Mouse (Mus musculus) T-helper 17 cell (primary cell): ENCODE measurements around the gene Sowahb.

Experiments used
- in situ Hi-C, 2 experiments: fragments of 300-600 bp; cut with MboI, MseI; formaldehyde crosslinking; loops; 1 replicate in 1 of 2; 2 replicates in 1 of 2; pipeline ENCODE4 v1.15.1; 2025; ENCODE audit warnings: high pct_unique_total_duplicates in 2 of 2

Gene Sowahb

GRCm38 (mm10) chr5:93044584-93045370, at the start of gene Sowahb:
TSS of gene Sowahb (minus strand) at chr5:93045022.
- in situ Hi-C loops = no loop called here

- in situ Hi-C loops = loop anchor here (5.0 to 10.0 kb wide), 4 partner anchors 63 to 173 kb away; partner anchors contain the start of gene Ccng2 (in 2 of the 2)
These were observed 49.1 kb upstream of the Sowahb start for GRCm38 (mm10) chr5:93093638-93094527.

GRCm38 (mm10) chr5:93092857-93093622, 48.2 kb upstream of the Sowahb start, which contains the start of gene Sept11:
TSS of gene Sept11 (plus strand) at chr5:93093437.
- in situ Hi-C loops = loop anchor here (5.0 to 10.0 kb wide), 4 partner anchors 64 to 174 kb away; partner anchors contain the start of gene Ccng2 (in 2 of the 2)

- in situ Hi-C loops = loop anchor here (5.0 to 10.0 kb wide), 4 partner anchors 65 to 175 kb away; partner anchors contain the start of gene Ccng2 (in 2 of the 2)
These were observed 47.4 kb upstream of the Sowahb start for GRCm38 (mm10) chr5:93092147-93092781.

GRCm38 (mm10) chr5:93091266-93091665, 46.4 kb upstream of the Sowahb start:
- in situ Hi-C loops = loop anchor here (5.0 to 10.0 kb wide), 4 partner anchors 66 to 176 kb away; partner anchors contain the start of gene Ccng2 (in 2 of the 2)

DNA sequence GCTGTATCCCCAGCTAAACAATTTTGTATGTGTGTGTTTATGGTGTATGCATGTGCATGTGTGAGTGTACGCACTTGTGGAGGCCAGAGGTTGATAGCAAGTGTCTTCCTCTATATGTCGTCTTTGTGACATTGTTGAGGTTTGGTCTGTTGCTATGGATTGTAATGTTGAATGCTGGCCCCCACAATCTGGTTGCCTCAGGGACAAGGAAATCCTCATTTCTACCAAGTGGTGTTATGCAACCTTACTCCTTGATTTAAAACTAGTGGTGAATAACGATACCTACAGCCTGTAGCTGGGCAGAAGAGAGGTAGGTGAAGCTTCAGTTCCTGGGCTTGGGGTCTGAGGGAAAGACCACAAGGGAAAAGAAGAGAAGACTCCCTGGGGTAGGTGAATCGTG, 41.1 kb upstream of the Sowahb start:
- in situ Hi-C loops = no loop called here

DNA sequence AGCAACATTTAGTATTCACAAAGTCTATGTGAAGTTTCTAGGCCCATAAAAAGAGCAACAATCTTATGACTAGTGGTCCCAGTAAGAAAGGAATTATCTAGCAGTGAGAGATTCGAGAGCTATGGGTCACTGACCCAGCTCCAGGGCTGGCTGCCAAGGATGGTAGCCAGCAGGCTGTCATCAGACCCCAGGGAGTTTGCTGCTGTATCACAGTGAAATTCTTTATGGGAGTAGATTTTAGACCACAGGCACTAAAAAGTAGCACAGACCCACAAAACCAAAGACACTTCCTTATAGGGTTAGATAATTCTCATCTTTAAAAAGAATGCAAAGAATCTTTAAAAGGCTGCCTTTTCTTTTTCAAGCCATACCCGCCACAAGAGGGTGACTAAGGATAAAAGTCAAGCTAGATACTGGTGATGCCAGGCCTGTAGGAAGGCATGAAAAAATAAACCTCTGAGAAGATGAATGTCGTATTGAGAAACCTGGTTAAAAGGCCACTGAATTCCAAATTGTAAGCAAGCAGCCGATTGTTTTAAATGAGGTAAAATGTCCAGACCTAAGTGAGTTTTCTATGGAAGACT, 40.3 kb upstream of the Sowahb start:
- in situ Hi-C loops = no loop called here

DNA sequence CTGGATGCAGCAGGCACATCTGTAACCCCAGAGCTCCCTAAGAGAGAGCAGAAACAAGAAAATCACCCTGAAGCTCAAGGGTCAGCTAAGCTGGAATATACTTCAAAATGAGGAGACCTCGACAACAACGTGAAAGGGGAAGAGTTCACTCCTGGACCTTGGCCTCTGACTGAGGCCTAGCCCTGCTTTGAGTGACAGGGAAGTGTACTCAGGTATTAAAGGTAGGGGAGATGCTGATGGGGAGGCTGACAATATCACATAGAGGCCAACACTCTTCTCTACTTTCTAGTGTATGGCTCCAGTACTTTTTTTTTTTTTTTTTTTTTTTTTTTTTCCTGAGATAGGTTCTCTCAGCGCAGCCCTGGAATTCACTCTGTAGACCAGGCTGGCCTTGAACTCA, 34.8 kb upstream of the Sowahb start:
- in situ Hi-C loops = no loop called here

- in situ Hi-C loops = no loop called here
These were observed 33.0 kb upstream of the Sowahb start for GRCm38 (mm10) chr5:93077661-93078323.

DNA sequence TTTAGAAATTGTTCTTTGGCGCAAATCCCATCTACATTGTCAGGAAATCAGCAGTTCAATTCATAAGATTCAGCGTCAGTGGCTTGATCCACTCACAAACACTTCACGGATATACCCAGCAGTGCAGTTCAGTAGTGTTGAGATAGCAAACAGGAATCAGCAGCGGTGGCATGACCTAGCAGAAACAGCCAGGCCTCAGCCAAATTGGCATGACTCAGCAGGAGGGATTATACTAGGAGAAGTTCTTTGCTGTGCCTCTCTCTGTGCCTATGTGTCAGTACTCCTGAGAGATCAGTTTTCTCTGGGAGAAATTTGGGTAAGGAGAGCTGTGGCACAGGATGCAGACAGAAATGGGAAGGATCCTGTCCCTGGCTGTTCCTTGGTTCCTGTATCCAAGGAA, 16.0 kb upstream of the Sowahb start:
- in situ Hi-C loops = no loop called here

DNA sequence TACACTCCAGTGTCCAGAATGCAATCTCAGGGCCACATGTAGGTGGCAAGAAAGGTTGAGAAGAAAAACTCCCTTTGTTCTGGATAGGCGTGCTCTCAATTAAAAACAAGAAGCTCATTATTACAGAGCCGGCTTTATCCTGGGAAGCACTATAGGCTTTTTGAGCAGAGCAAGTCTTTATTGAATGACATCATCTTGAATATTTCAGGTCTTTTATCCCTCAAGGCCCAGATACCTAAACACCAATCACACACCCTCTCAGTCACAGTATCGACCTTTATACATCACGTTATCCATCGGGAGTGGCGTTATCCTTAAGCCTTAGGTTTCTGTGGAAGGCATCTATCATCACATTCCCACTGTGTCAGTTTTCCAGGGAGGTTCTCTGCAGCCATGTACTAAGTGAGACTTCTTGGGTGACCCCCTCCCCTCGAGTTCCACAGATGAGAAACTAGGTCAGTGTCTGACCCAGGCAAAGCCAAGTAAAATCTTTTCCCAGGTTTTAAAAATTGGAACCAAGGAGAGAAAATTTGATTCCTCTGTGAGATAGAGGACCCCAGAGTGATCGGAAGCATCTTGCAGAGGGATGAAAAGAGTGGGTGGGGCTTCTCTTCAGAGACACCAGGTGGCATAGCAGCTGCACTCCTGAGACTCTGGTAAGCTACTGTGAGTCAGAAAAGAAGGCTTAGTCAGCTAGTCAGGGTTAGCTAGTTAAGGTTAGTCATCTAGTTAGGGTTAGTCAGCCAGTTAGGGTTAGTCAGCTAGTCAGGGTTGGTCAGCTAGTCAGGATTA, 9.0 kb upstream of the Sowahb start:
- in situ Hi-C loops = no loop called here

- in situ Hi-C loops = no loop called here
These were observed 7.1 kb upstream of the Sowahb start for GRCm38 (mm10) chr5:93051951-93052350.

DNA sequence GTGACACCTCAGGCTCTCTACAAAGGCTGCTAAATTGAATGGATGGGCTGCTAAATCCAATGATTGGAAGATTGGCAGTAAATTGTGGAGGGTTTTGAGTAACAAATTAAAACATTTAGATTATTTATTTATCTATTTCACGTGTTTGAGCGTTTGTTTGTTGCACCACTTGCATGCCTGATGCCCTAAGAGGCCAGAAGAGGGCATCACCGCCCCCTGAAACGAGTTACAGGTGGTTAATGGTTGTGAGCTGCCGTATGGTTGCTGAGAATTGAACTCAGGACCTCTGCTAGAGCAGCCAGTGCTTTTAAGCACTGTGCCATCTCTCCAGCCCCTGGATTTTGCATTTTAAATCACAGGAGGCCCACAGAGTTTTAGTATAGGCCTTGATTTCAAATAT, 6.2 kb upstream of the Sowahb start:
- in situ Hi-C loops = no loop called here

DNA sequence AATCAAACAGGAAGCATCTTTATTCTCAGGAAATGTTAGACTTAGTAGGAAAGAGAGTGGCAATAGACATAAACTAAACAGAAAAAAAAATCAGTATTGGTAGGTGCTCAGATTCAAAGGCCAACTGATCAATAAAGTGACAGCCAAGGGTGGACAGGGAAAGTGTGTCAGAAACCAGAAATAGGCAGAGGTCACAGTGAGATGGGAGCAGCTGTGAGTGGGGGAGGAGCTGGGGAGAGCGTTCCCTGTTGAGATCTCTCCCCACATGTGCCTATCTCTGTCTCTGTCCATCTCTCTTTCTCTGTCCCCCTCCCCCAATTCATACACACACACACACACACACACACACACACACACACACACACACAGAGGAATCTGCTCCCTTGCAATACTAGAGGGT, 5.1 kb upstream of the Sowahb start:
- in situ Hi-C loops = no loop called here

DNA sequence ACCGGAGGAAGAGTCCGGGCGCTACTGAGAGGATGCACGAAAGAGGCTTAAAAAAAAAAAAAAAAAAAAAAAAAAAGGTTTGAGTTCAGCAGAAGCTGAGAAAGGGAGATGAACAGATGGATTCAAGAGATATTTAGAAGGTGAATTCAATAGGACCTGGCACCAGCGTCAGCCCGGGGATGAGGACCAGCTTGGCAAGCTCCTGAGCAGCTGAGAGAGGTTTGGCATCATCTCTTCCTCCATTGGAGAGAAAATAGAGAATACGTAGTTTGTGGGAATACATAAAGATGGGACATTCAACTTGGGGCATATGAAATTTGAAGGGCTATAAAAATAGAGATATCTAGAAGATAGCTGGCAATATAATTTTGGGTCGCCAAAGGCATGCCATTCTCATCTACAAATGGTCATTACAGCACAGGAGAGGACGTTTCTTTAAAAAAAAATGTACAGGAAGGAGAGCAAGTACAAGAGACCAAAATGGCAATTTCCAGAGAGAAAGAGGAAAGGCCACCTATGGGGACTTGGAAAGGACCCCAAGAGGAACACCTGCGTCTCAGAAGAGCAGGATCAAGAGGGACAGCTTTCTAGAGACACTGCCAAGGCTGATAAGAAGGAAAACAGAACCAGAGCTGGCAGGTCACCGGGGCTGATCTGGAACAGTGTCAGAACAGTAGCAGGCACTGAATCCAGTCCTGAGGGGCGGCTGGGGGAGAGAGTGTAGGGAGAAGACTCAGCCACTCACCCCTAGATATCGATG, 3.8 kb upstream of the Sowahb start:
- in situ Hi-C loops = no loop called here

DNA sequence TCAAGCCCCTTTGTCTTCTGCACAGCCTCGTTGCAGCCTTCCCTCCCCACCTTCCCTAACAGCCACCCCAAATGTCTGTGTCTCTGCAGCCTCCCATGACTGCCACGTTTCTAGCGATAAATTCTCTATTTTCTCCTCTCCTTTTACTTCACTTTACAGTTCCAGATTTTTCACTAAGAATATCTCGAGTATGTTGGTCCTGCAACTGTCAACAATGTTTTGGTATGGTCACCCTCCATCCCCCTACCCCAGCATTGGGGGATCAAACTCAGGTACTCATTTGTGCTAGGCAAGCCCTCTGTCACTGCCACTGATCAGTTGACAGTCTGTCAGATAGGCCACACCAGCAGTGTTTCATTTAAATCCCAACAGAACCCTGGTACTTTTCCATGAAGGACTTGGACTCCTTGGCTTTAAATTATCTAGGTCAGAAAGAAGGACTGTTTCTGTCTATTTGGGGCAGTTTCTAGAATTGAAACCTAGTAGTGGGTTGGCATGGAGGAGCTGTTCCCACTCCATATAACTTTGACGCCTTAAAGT, 1.6 kb upstream of the Sowahb start:
- in situ Hi-C loops = no loop called here

DNA sequence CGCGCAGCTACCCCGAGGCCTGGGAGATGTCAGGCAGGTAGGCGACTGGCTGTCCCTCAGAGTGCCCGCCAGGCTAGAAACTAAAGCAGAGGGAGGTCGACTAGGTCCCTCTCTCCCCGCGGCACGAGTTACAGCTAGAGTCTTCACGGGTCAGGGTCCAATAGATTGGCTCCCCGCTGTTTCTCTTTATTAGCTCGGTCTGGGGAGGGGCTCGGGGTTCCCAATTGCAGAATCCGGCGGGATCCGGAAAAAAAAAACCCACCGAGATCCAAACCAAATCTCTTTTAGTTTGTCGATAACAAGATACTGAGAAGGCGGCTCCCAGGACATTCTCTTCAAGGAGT, 521 bp upstream of the Sowahb start:
- in situ Hi-C loops = no loop called here
